Mouse (Mus musculus): ENCODE measurements around the gene Cacnb4.

The Cacnb4 gene

GRCm38 (mm10) chr2:52420001-52420710 is 256.5 kb downstream of the Cacnb4 start:
- no peak for DNase-seq

- peak in 1 of 2 experiments; percentile 36 for DNase-seq
Observed at GRCm38 (mm10) chr2:52419295-52419694, 257.3 kb downstream of the Cacnb4 start.

- no peak for DNase-seq
Observed at GRCm38 (mm10) chr2:52412524-52413037, 264.1 kb downstream of the Cacnb4 start.

- no peak for DNase-seq
Observed at GRCm38 (mm10) chr2:52406480-52406879, 270.2 kb downstream of the Cacnb4 start.

GRCm38 (mm10) chr2:52405238-52405637 is 271.4 kb downstream of the Cacnb4 start:
- DNase-seq = no peak

GRCm38 (mm10) chr2:52394529-52394928 is 282.1 kb downstream of the Cacnb4 start:
- no peak for DNase-seq

GRCm38 (mm10) chr2:52390415-52390975 is 286.1 kb downstream of the Cacnb4 start:
- no peak for DNase-seq

GRCm38 (mm10) chr2:52389975-52390374 is 286.7 kb downstream of the Cacnb4 start:
- DNase-seq = no peak

GRCm38 (mm10) chr2:52386451-52386850 is 290.2 kb downstream of the Cacnb4 start:
- no peak for DNase-seq

GRCm38 (mm10) chr2:52386037-52386436 is 290.6 kb downstream of the Cacnb4 start:
- no peak for DNase-seq

- DNase-seq = no peak
Observed at GRCm38 (mm10) chr2:52378848-52379261, 297.8 kb downstream of the Cacnb4 start.

GRCm38 (mm10) chr2:52378448-52378804 is 298.2 kb downstream of the Cacnb4 start, which contains the start of gene Neb:
Gene Neb (minus strand): TSS chr2:52378474.
- DNase-seq = no peak

Measured in cerebellum, adult 18-20 months (tissue).